Mouse (Mus musculus): ENCODE measurements around the gene Rgs6.

The Rgs6 gene

DNA sequence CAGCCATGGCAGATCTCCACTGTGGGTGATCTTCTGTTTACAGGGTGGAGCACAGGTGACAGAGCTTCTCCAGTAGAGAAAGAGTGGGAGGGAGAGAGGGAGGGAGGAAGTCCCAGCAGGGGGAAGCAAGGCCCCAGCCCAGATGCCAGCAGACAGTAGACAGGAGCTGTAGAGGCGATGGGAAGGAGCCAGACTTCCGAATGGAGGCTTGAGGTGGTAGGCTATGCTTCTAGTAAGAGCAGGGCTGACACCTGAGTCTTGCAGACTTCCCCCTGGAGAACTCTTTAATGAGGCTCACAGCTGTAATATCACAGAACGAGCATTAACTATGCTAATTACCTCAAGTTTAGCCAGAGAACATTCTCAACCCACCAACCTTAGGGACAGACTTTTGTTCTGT is 613.6 kb downstream of the Rgs6 start:
- DNase-seq (ENCODE audit: low spot score), result no peak

DNA sequence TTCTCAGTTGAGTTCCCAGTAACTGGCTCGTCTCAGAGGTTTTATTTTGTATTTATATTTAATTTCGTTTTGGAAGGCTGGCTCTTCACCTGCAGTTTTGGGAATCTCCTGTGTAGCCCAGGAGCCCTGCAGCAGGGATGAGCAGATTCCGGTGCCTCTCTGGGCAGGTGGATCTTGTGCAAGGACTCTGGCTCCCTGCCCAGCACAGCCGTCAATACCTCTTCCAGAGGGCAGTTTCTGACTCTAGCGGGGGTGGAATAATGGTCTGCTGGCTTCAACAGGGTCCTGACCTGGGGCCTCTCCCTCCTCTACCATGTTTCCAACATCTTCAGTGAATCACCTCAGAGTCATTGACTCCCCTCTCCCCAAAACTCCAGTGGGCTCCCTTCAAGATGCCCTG is 616.3 kb downstream of the Rgs6 start:
- no peak for DNase-seq (ENCODE audit: low spot score)

GRCm38 (mm10) chr12:83206866-83207265 is 618.8 kb downstream of the Rgs6 start:
- no peak for DNase-seq (ENCODE audit: low spot score)

DNA sequence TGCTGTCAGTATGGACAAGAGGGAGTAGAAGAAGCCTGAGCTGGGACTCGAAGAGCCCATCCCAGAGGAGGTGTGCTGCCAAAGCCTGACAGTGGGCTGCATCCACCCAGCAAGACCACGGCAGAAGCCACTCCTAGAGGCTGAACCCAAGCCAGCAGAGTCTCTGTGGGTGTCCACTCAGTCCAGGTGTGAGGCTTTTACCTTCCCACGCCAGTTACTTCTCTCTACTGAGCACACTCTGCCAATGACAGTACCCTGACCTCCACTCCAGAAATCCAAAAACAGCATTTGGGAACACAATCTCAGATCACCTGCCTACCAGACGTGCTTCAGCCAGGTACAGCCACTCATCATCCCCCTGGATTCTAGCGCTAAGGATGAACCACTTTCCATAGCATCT is 619.4 kb downstream of the Rgs6 start:
- no peak for DNase-seq (ENCODE audit: low spot score)

GRCm38 (mm10) chr12:83208011-83208410 is 619.9 kb downstream of the Rgs6 start:
- DNase-seq (ENCODE audit: low spot score), result no peak

GRCm38 (mm10) chr12:83208841-83209240 is 620.7 kb downstream of the Rgs6 start:
- DNase-seq (ENCODE audit: low spot score), result no peak

DNA sequence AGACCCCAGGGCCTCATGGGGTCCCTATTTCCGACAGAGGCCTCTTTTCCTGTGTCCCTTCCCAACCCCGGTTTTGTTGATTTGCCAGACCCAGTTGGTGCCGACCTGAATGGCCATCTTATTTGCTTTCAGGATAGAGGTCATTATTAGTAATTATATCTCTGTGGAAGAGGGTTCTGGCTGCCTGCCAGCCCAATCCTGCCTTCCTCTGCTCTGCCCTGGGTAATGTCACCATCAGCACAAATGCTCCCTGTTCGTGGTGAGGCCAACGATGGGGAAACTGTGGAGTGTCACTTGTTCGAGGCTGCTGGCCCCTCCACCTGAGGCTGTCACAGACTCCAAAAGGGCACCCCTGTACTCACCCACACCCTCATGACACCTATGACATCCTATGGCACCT is 621.4 kb downstream of the Rgs6 start:
- no peak for DNase-seq (ENCODE audit: low spot score)

- DNase-seq (ENCODE audit: low spot score), result no peak
Measured at GRCm38 (mm10) chr12:83210294-83210693, 622.2 kb downstream of the Rgs6 start.

GRCm38 (mm10) chr12:83210735-83211134 is 622.6 kb downstream of the Rgs6 start:
- no peak for DNase-seq (ENCODE audit: low spot score)

DNA sequence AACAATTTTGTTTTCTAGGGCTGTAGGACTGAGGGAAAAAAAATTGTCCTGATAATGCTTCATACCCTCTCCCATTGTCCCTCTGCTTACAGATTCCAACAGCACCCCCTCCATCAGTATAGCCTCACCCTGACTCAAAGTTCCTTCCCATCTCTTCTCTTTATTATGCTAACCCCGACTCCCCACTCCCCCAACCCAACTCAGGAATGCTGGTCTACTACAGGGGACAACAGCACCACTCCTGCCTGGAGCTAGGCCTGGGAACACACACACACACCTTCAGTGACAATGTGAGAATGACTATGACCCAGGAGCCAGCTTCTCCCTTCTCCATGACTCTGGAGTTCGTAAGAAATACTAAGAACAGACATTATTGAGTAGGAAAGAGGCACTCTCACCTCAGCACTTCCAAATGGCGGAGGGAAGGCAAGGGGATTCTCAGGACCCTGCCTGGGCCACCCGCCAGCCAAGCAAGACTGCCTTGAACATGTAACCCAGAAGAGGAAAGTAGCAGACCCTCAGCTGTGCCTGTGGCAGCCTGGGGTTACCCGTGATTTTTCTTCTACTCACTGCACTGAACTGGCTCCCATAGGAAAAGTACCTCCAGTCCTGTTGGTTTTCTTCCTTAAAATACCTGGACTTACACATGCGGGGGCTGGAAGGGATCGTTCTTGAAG is 623.2 kb downstream of the Rgs6 start:
- DNase-seq (ENCODE audit: low spot score), result no peak
